Comparison of ENCODE assay signal across 8 mouse cellular contexts in the genomic region with DNA sequence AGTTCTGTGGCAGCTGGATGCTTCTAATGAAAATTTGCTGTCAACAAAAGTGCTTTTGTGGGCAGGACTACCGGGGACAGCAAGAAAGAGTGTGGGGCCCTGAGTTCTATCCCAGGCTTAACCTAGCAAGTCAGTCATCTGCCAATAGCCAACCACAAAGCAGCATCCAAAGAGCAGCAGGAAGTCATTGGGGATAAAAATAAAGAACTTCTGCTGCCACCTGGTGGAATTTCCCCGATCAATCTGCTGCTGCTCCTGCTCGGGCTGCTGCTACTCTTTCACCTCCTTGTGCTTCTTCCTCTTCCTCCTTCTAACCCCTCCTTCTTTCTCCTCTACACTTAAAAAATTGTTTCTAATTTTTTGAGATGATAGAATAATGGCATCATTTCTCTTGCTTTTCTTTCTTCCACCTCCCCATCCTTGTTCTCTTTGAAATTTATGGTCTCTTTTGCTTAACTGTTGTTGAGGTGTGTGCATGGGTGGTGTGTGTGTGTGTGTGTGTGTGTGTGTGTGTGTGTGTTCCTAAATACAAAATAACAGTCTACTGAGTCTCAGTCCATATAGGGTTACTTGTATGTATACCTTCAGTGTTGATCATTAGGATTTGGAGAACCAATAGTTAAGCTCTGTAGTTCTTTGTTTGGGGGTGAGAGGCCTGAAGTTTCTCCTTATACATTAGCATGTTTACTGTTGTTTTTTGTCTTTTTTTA. TPM values are rescaled to one million over a fixed set of nuclear protein-coding genes. Genes with fewer than 3 reads are reported as not detected.
A peak's percentile ranks its signal among the peaks of the same experiment; 100 is the strongest.
DNase-seq lines count a peak whose midpoint lies in the region; ATAC-seq lines count a peak whose summit lies in the region.

No protein-coding gene starts in this region.

- DNase-seq in R1 (ENCODE audit: low read depth, low spot score) = peak; percentile 81
- peak; percentile 34 for DNase-seq in cerebellum, adult 9-11 months
- DNase-seq in frontal cortex, postnatal 25 days (ENCODE audit: low spot score in 2 of 2) = peak; percentile 56 to 59
- peak; percentile 20 for DNase-seq in hindlimb bud, embryonic 11.5 days (ENCODE audit: extremely low spot score, low read depth, low spot score)
- peak; percentile 56 to 57 for DNase-seq in left cerebral cortex, adult 18-20 months (ENCODE audit: low spot score in 2 of 2)
- DNase-seq in right cerebral cortex, adult 2 months (ENCODE audit: low spot score in 2 of 2) = peak; percentile 69 to 76
- DNase-seq in urinary bladder, postnatal 14 days (ENCODE audit: low spot score) = peak; percentile 75

- ATAC-seq in megakaryocyte progenitor cell, adult 5-6 weeks (replicated peaks; ENCODE audit: poor library complexity) = peak; percentile 100

RNA-seq across cellular contexts. Expression of gene Cast, which starts 45.9 kb away (rescaled TPM):
- 10 to 100 TPM in 1 of 2 experiments, 1 to 10 TPM in 1; 8.6 to 15.6 TPM for total RNA-seq in left cerebral cortex, adult 18-20 months (2021)
- 34.6 and 42.2 TPM in 2 replicates for total RNA-seq in megakaryocyte progenitor cell, adult 5-6 weeks (2015)
- total RNA-seq in megakaryocyte progenitor cell, adult 5-6 weeks (2017) = 76.4 and 84.1 TPM in 2 replicates

Comparison
In these comparisons a context has a peak if more than half of its experiments do, and no peak if none do; other contexts are left out.
1. Peak in every context shown above with its lines: DNase-seq and ATAC-seq.
2. DNase-seq: peak in every context shown above with its lines; median percentile 81 in R1; 75 in urinary bladder, postnatal 14 days; 72 in right cerebral cortex, adult 2 months; 58 in frontal cortex, postnatal 25 days; 56 in left cerebral cortex, adult 18-20 months; 34 in cerebellum, adult 9-11 months; 20 in hindlimb bud, embryonic 11.5 days.